Mouse (Mus musculus) ES-Bruce4 (cell line): ENCODE measurements around the gene Eri3.

ENCODE experiments used
- CTCF ChIP-seq: IDR thresholded peaks from one replicate; pipeline ENCODE4 v1.8.1; 2011; ENCODE audit warnings: low read depth, low read length
- EP300 ChIP-seq: IDR thresholded peaks from 2 replicates; pipeline ENCODE4 v1.6.1; 2011; ENCODE audit warnings: low read depth, low read length; ENCODE audit not compliant: insufficient read depth
- POLR2A ChIP-seq: IDR thresholded peaks from one replicate; pipeline ENCODE4 v1.8.1; 2011; ENCODE audit warnings: low read length; ENCODE audit not compliant: insufficient read depth

DNA sequence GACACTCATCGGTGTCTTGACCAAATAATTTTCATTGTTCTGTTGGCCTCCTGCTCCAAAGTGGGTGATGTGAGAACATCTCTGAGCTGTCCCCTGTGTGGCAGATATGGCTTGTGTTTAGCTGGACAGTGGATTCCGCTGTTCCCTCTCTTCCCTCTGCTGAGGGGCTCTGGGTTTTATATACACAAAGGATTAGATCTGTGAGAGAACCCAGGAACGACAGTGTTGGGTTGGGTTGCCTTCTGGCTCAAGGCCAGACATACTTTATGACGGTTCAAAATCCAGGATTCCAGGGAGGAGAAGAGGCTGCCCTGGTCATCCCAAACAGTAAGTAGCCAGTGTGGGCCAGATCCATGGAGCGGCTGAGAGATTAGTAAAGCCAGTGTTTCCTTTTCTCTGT lies 83.4 kb downstream of the Eri3 start:
- TF ChIP-seq CTCF (no peak), EP300 (no peak), POLR2A (no peak)
